Mouse (Mus musculus): ENCODE measurements at regions not wholly inside any gene's neighbourhood (a gene's known extent, or its start where the extent isn't known, plus 50 kb on each side); places are given as distances from the start of the nearest gene placed in this dataset.

DNA sequence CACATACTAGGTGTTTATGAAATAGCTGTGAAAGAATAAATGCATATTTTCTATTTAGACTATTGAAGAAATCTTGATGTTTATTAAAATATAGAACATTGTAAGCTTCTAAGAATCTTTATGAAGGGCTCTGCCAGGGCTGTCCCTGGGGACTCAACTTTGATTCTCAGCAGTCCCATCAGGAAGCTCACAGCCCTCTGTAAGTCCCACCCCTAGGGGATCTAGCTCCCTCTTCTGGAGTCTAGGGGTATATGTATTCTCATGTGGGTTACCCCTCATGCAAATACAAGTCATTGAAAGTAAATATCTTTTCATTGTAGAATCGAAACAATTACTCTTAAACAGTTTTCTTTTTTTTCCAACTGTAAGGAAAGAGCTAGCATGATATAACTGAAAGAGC lies 521.6 kb downstream of the Nfib start:
- no peaks in the 10 kb centered on the region for H3K36me3 ChIP-seq
- no peaks in the 10 kb centered on the region for H3K4me1 ChIP-seq (replicated peaks)
- H3K27me3 ChIP-seq = no peaks in the 10 kb centered on the region
- ATAC-seq (ENCODE audit: low read depth) = no peak
- 93% methylated on average over 1 of the region's 1 CpGs for WGBS
- H3K27ac ChIP-seq (replicated peaks) = no peak overlapping the region
- no peak overlapping the region for H3K4me2 ChIP-seq
- no peak overlapping the region for H3K9ac ChIP-seq
- H3K9me3 ChIP-seq = no peaks in the 10 kb centered on the region
- no peak overlapping the region for H3K4me3 ChIP-seq

DNA sequence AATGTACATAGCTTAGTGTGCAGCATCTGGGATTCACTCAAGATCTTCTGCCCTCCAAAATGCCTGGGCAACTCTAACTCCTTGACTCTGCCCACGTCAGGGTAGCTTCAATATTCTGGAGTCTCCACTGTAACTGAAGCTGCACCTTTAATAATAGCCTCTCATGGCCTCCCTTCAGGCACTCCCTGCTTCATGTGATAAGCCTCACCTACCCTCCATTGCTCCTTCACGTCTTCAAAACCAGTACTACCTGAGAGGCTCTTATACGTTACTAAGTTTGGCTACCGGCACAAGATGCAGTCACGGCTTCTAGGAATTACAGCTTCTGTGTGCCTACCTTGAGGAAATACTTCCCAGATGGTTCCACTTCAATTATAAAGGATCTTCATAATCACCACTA lies 527.4 kb downstream of the Nfib start:
- Histone ChIP-seq H3K9me3 (no peaks in the 10 kb centered on the region), H3K27me3 (no peaks in the 10 kb centered on the region), H3K4me1 (replicated peaks) (no peaks in the 10 kb centered on the region), H3K27ac (replicated peaks) (no peak overlapping the region), H3K4me3 (no peak overlapping the region), H3K36me3 (no peaks in the 10 kb centered on the region), H3K9ac (no peak overlapping the region), H3K4me2 (no peak overlapping the region)
- 93% methylated on average over 5 of the region's 5 CpGs for WGBS
- ATAC-seq (ENCODE audit: low read depth) = no peak

DNA sequence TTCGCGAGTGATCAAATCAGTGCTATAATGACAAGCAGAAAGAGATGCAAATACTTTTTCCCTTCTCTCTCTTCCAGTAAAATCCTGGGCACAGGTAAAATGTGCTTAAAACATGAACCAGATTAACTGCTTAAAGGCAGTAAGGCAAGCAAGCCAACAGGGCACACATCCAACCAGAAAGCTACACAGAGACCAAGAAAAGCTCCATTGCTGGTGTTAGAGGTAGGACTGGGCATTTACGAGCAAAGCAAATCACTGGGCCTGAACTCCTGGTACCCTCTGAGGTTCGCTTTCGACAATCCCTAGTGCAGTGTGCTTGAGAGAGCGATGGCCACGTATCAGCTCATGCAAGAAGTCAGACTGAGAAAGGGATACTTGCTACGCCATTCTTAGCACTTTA lies 528.8 kb downstream of the Nfib start:
- no peak overlapping the region for H3K4me2 ChIP-seq
- no peaks in the 10 kb centered on the region for H3K36me3 ChIP-seq
- ATAC-seq (ENCODE audit: low read depth) = no peak
- H3K4me1 ChIP-seq (replicated peaks) = no peaks in the 10 kb centered on the region
- H3K9ac ChIP-seq = no peak overlapping the region
- no peaks in the 10 kb centered on the region for H3K9me3 ChIP-seq
- H3K27me3 ChIP-seq = no peaks in the 10 kb centered on the region
- no peak overlapping the region for H3K4me3 ChIP-seq
- H3K27ac ChIP-seq (replicated peaks) = no peak overlapping the region
- WGBS = 89% methylated on average over 8 of the region's 8 CpGs

DNA sequence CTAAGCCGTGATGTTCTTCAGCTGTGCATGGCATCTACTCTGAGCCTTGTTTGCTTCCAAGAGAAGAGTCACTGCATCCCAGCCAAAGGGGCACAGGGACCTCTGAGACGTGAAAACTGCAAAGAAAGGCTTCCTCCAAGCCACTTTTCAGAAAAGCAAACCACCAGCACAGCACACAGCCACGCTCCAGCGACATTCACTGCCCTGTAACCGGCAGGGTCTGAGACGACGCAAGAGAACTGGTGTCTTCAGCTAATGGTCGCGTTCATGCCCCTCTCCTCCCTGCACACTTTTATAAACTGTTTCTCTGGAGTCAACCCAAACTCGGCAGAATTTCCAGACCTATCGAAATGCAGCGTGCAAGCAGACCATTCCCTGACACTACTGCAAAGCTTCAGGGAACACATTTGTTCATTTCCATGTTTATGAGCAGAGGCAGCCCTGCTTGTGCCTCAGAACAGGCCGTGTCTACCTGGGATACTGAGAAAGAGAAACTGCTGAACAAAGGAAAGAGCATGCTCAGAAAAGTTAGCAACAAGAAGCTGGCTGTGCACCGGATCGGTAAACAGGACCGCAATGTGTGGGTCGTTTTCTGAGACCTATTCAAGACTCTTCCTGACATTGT lies 532.0 kb downstream of the Nfib start:
- Histone ChIP-seq H3K4me1 (replicated peaks) (no peaks in the 10 kb centered on the region), H3K27ac (replicated peaks) (0 out of 2 replicates have a peak overlapping the region, but pooled peaks have one; percentile 18), H3K4me2 (no peak overlapping the region), H3K4me3 (no peak overlapping the region), H3K36me3 (no peaks in the 10 kb centered on the region), H3K9ac (no peak overlapping the region), H3K9me3 (no peaks in the 10 kb centered on the region), H3K27me3 (no peaks in the 10 kb centered on the region)
- WGBS = 79% methylated on average over 17 of the region's 17 CpGs
- no peak for ATAC-seq (ENCODE audit: low read depth)

DNA sequence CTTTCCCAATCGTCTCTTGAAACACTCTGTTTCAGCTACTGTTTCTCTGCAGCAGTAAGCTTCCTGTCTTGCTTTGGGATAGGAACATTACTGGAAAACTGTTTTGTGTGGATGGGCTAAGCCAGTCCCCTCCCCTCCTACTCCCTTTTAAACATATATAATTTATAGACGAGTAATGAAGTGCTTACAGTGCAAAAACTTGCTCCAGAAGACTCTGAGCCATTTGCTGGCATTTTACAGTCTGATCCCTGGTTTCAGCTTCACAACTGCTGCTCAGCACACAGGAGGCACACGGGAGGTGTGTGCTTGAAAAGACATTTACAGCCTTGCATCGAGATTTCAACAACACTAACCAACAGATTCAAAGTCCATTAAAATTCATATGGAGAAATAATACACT lies 534.6 kb downstream of the Nfib start:
- no peak overlapping the region for H3K27ac ChIP-seq (replicated peaks)
- H3K27me3 ChIP-seq = no peaks in the 10 kb centered on the region
- ATAC-seq (ENCODE audit: low read depth) = no peak
- no peak overlapping the region for H3K4me2 ChIP-seq
- H3K9ac ChIP-seq = no peak overlapping the region
- no peak overlapping the region for H3K4me3 ChIP-seq
- WGBS = 67% methylated on average over 4 of the region's 4 CpGs
- H3K9me3 ChIP-seq = no peaks in the 10 kb centered on the region
- H3K36me3 ChIP-seq = no peaks in the 10 kb centered on the region
- H3K4me1 ChIP-seq (replicated peaks) = no peaks in the 10 kb centered on the region

DNA sequence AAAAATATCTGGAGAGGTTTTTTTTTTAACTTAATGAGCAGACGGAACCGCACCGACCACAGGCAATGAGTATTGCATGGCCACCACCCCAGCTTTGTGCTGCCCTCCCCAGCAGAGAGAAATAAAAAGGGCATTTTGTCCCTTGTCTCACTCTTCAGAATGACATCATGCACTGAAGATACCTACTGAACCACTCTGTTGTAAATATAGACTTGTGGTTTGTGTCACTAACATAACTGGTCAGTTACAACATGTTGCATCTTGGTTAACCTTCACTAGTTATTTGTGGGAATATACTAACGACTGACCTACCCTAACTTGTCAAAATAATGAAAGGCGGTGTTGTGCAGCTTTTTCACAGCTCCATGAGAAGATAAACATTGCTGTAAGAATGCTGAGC lies 537.5 kb downstream of the Nfib start:
- WGBS = 82% methylated on average over 5 of the region's 5 CpGs
- H3K9ac ChIP-seq = no peak overlapping the region
- ATAC-seq (ENCODE audit: low read depth) = no peak
- no peaks in the 10 kb centered on the region for H3K9me3 ChIP-seq
- H3K36me3 ChIP-seq = no peaks in the 10 kb centered on the region
- H3K27me3 ChIP-seq = no peaks in the 10 kb centered on the region
- no peak overlapping the region for H3K4me3 ChIP-seq
- H3K4me2 ChIP-seq = no peak overlapping the region
- no peaks in the 10 kb centered on the region for H3K4me1 ChIP-seq (replicated peaks)
- no peak overlapping the region for H3K27ac ChIP-seq (replicated peaks)

DNA sequence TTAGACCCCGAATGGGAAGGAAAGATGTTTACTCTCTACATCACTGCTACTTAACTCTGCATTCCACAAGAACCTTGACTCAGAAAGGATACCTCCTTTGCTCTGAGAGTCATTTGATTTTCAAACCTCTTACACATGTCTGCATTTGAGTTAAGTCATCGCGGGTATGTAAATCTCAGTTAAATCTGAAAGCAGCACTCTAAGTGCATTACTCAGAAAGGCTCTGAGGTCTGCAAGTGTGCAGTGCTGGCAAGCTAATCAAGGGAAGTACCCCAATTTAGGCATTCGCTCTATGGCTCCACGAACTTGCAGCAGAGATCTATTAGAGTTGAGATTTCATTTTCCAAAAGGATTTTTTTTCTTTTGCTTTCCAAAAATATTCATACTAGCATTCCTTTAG lies 538.2 kb downstream of the Nfib start:
- H3K4me1 ChIP-seq (replicated peaks) = no peaks in the 10 kb centered on the region
- no peaks in the 10 kb centered on the region for H3K36me3 ChIP-seq
- no peaks in the 10 kb centered on the region for H3K27me3 ChIP-seq
- no peak for ATAC-seq (ENCODE audit: low read depth)
- no peaks in the 10 kb centered on the region for H3K9me3 ChIP-seq
- H3K4me3 ChIP-seq = no peak overlapping the region
- H3K27ac ChIP-seq (replicated peaks) = no peak overlapping the region
- no peak overlapping the region for H3K9ac ChIP-seq
- no peak overlapping the region for H3K4me2 ChIP-seq
- WGBS = 78% methylated on average over 5 of the region's 5 CpGs

DNA sequence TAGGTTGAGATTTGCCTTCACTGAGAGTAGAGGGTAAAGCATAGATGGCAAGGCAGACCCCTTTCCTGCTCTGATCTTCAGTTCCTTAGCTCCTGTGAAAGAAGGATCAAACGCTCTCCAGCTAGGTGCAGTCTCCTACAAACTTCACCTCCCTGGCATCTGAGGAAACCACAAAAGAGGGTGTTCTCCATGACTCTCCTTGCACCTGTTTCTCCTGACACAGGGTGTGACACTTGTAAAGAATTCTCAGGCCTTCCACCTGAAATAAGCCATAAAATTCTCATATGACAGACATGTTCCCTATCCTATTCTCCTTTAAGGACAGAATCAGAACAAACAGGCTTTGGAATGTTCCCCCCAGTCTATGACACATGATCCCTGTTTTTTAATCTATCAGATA lies 538.7 kb downstream of the Nfib start:
- no peak overlapping the region for H3K4me3 ChIP-seq
- H3K9ac ChIP-seq = no peak overlapping the region
- H3K9me3 ChIP-seq = no peaks in the 10 kb centered on the region
- H3K4me2 ChIP-seq = no peak overlapping the region
- H3K4me1 ChIP-seq (replicated peaks) = no peaks in the 10 kb centered on the region
- no peaks in the 10 kb centered on the region for H3K27me3 ChIP-seq
- no peak for ATAC-seq (ENCODE audit: low read depth)
- no peak overlapping the region for H3K27ac ChIP-seq (replicated peaks)
- WGBS = 96% methylated on average over 1 of the region's 1 CpGs
- H3K36me3 ChIP-seq = no peaks in the 10 kb centered on the region

DNA sequence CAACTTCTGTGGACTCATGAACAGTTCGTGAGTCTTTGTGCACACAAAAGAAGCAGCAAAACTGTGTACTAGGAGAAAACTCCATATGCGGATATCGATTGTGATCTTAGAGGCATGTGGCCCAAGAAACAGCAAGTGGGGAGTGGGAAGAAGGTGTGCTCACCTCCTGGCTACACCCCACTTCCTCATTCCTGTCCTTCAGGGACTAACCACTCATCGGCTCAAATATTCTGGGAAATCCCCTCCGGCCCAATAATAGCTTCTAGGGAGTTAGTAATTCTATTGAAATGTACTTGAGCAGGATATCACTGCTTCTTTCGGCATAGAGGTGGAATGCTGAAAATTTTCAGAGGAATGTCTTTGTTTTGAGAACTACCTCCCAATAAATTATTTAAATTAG lies 539.5 kb downstream of the Nfib start:
- Histone ChIP-seq H3K9me3 (no peaks in the 10 kb centered on the region), H3K9ac (no peak overlapping the region), H3K27me3 (no peaks in the 10 kb centered on the region), H3K36me3 (no peaks in the 10 kb centered on the region), H3K4me1 (replicated peaks) (no peaks in the 10 kb centered on the region), H3K4me2 (no peak overlapping the region), H3K4me3 (no peak overlapping the region), H3K27ac (replicated peaks) (no peak overlapping the region)
- WGBS = 86% methylated on average over 6 of the region's 6 CpGs
- no peak for ATAC-seq (ENCODE audit: low read depth)

DNA sequence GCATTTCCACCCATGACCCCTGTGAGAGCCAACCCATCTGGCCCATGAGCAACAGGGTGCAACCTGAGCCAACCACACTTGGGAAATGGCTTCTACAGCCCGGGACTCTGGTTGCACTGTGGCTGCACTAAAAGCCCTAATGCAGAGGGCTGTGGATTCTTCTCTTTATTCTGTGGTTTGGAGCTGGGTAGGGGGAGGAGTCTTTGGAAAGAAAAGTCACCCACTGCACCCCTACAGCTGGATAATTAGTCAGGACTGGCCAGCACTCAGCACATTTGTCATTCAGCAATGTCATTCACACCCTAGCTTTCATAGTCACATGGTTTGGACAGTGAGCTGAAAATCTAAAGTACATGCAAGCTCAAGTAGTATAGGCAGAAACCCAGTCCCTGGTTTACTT lies 541.5 kb downstream of the Nfib start:
- H3K4me3 ChIP-seq = no peak overlapping the region
- no peak overlapping the region for H3K4me2 ChIP-seq
- no peaks in the 10 kb centered on the region for H3K9me3 ChIP-seq
- no peaks in the 10 kb centered on the region for H3K27me3 ChIP-seq
- no peak overlapping the region for H3K9ac ChIP-seq
- WGBS = 58% methylated on average over 1 of the region's 1 CpGs
- no peak overlapping the region for H3K27ac ChIP-seq (replicated peaks)
- ATAC-seq (ENCODE audit: low read depth) = no peak
- no peaks in the 10 kb centered on the region for H3K4me1 ChIP-seq (replicated peaks)
- H3K36me3 ChIP-seq = no peaks in the 10 kb centered on the region

DNA sequence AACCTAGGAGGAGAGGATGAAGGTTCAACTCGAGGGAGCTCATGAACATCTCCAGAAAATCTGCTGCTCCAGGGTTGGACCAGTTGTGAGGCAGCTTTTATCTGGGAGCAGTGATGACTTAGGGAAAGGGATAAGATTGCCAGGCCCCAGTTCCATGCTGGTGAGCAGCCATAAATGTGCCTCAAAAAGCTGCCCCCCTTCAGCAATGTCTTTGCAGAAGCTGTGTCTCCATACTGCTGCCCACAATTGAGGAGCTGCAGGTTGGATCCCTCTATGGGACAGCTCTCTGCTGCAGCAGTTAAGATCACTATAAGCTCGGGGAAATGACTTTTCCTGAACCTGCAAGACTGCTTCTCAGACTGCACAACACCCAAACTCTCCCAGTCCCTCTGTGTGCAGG lies 543.7 kb downstream of the Nfib start:
- H3K27ac ChIP-seq (replicated peaks) = no peak overlapping the region
- ATAC-seq (ENCODE audit: low read depth) = no peak
- no peaks in the 10 kb centered on the region for H3K4me1 ChIP-seq (replicated peaks)
- WGBS = 81% methylated on average over 2 of the region's 2 CpGs
- H3K36me3 ChIP-seq = no peaks in the 10 kb centered on the region
- H3K9ac ChIP-seq = no peak overlapping the region
- no peaks in the 10 kb centered on the region for H3K9me3 ChIP-seq
- no peaks in the 10 kb centered on the region for H3K27me3 ChIP-seq
- H3K4me3 ChIP-seq = no peak overlapping the region
- no peak overlapping the region for H3K4me2 ChIP-seq

DNA sequence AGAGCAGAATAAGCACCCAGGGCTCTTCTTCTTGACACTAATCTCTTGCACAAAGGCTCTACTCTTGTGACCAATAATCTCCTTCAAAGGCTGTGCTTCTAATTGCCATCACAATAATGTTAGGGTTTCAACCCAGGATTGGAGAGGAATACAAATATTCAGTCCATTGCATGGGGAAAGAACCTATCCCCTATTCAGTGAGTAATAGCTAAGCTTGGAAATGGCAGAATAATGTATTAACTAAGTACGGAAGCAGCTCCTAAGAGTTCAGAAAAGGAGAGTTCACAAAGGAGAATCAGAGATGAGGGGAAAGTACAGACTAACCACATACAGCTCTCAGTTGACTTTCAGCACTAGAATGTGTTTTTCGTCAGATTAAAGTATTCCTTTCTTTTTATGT lies 544.3 kb downstream of the Nfib start:
- Histone ChIP-seq H3K4me3 (no peak overlapping the region), H3K9ac (no peak overlapping the region), H3K27me3 (no peaks in the 10 kb centered on the region), H3K4me2 (no peak overlapping the region), H3K27ac (replicated peaks) (no peak overlapping the region), H3K4me1 (replicated peaks) (no peaks in the 10 kb centered on the region), H3K9me3 (no peaks in the 10 kb centered on the region), H3K36me3 (no peaks in the 10 kb centered on the region)
- ATAC-seq (ENCODE audit: low read depth) = no peak
- WGBS = 91% methylated on average over 2 of the region's 2 CpGs

DNA sequence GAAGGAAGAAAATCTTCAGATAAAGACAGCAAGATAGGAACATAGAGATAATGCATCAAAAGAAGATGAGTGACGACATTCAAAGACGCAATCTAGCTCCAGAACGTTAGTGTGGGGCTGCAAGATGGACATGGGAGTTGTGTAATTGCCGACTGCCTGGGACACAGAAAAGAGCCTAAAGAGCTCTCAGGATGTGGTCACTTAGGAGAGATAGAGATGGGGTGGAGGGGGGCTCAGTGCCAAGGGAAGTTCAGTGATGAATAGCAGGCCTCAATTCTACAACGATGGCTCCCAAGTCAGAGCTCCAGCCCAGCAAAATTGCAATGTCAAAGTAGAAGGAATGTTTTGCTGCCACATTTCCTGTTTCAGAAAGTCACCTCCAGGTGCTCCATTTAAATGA lies 545.3 kb downstream of the Nfib start:
- H3K27me3 ChIP-seq = no peaks in the 10 kb centered on the region
- H3K4me2 ChIP-seq = no peak overlapping the region
- H3K36me3 ChIP-seq = no peaks in the 10 kb centered on the region
- ATAC-seq (ENCODE audit: low read depth) = no peak
- H3K9ac ChIP-seq = no peak overlapping the region
- no peak overlapping the region for H3K4me3 ChIP-seq
- no peaks in the 10 kb centered on the region for H3K4me1 ChIP-seq (replicated peaks)
- no peaks in the 10 kb centered on the region for H3K9me3 ChIP-seq
- WGBS = 83% methylated on average over 5 of the region's 5 CpGs
- H3K27ac ChIP-seq (replicated peaks) = no peak overlapping the region

Measured in neural tube, embryonic 13.5 days (tissue).